Mouse (Mus musculus) MEL (cell line): ENCODE data around the gene Rhobtb1. TPM values are rescaled to one million over a fixed set of nuclear protein-coding genes. Genes with fewer than 3 reads are reported as not detected.

Source experiments
- DNase-seq: peaks from one replicate; pipeline ENCODE4 v3.0.0; 2011; ENCODE audit warnings: low read depth, low spot score
- H3K27ac ChIP-seq: 2 replicates; pipeline ENCODE4 v1.5.1; 2012; ENCODE audit warnings: low read depth, mild to moderate bottlenecking, control low read depth, low read length, moderate library complexity; ENCODE audit not compliant: control insufficient read depth
- H3K27me3 ChIP-seq, 2 experiments: fragments of 150-350 bp in 1 of 2; sonication (generic) in 1 of 2; 2 replicates each; pipeline ENCODE4 v1.6.1; 2012; ENCODE audit warnings: low read length in 2 of 2, mild to moderate bottlenecking in 2 of 2, improper control_type of control experiment in 1 of 2, moderate library complexity in 1 of 2; ENCODE audit not compliant: insufficient read depth in 2 of 2, control insufficient read depth in 1 of 2
- H3K36me3 ChIP-seq, 2 experiments: 2 replicates each; pipeline ENCODE4 v1.6.1; 2012 to 2014; ENCODE audit warnings: low read length in 2 of 2, improper control_type of control experiment in 1 of 2, inconsistent platforms in 1 of 2, mild to moderate bottlenecking in 1 of 2; ENCODE audit not compliant: insufficient read depth in 2 of 2, control insufficient read depth in 1 of 2
- H3K4me1 ChIP-seq, 2 experiments: fragments of 150-350 bp in 1 of 2; sonication (generic) in 1 of 2; 2 replicates each; pipeline ENCODE4 v1.6.1; 2012; ENCODE audit warnings: low read length in 2 of 2, improper control_type of control experiment in 1 of 2, mild to moderate bottlenecking in 1 of 2; ENCODE audit not compliant: insufficient read depth in 2 of 2, control insufficient read depth in 1 of 2
- H3K4me3 ChIP-seq, 2 experiments: fragments of 150-350 bp in 1 of 2; sonication (generic) in 1 of 2; 2 replicates each; pipeline ENCODE4 v1.5.1; 2012; ENCODE audit warnings: low read depth in 2 of 2, low read length in 2 of 2, mild to moderate bottlenecking in 2 of 2, moderate library complexity in 2 of 2, control low read depth in 1 of 2, improper control_type of control experiment in 1 of 2; ENCODE audit not compliant: control insufficient read depth in 1 of 2, insufficient read depth in 1 of 2
- H3K79me2 ChIP-seq: 2 replicates; pipeline ENCODE4 v1.6.1; 2012; ENCODE audit warnings: mild to moderate bottlenecking, low read length, moderate library complexity; ENCODE audit not compliant: control insufficient read depth, poor library complexity, insufficient read depth
- H3K9ac ChIP-seq: 2 replicates; pipeline ENCODE4 v1.6.1; 2012; ENCODE audit warnings: low read depth, mild to moderate bottlenecking, control low read depth, low read length, moderate library complexity; ENCODE audit not compliant: control insufficient read depth, poor library complexity, severe bottlenecking
- H3K9me3 ChIP-seq: fragments of 150-350 bp; sonication (generic); replicated peaks from 2 replicates; pipeline ENCODE4 v1.6.1; 2012; ENCODE audit warnings: mild to moderate bottlenecking, low read length, improper control_type of control experiment, moderate library complexity; ENCODE audit not compliant: insufficient read depth
- CHD1 ChIP-seq: IDR thresholded peaks from 2 replicates; pipeline ENCODE4 v1.6.1; 2012; ENCODE audit warnings: low read depth, mild to moderate bottlenecking, inconsistent platforms, low read length, improper control_type of control experiment
- CTCF ChIP-seq, 3 experiments: IDR thresholded peaks in 2 of 3; conservative IDR thresholded peaks in 1 of 3; 2 replicates each; pipeline ENCODE4 v1.5.1; 2011 to 2012; ENCODE audit warnings: low read length in 3 of 3, low read depth in 2 of 3, mild to moderate bottlenecking in 2 of 3, improper control_type of control experiment in 1 of 3, inconsistent platforms in 1 of 3, mixed read lengths in 1 of 3, moderate library complexity in 1 of 3; ENCODE audit not compliant: control insufficient read depth in 1 of 3, insufficient read depth in 1 of 3, poor library complexity in 1 of 3, severe bottlenecking in 1 of 3
- ELF1 ChIP-seq: IDR thresholded peaks from 2 replicates; pipeline ENCODE4 v1.6.1; 2014; ENCODE audit warnings: low read depth, mild to moderate bottlenecking, inconsistent platforms, low read length, improper control_type of control experiment, moderate library complexity
- ETS1 ChIP-seq: IDR thresholded peaks from 2 replicates; pipeline ENCODE4 v1.6.1; 2012; ENCODE audit warnings: low read depth, mild to moderate bottlenecking, inconsistent platforms, low read length, improper control_type of control experiment, moderate library complexity
- GABPA ChIP-seq: IDR thresholded peaks from 2 replicates; pipeline ENCODE4 v1.6.1; 2012; ENCODE audit warnings: low read depth, mild to moderate bottlenecking, inconsistent platforms, low read length, improper control_type of control experiment, moderate library complexity
- GATA1 ChIP-seq: IDR thresholded peaks from 2 replicates; pipeline ENCODE4 v1.6.1; 2011; ENCODE audit warnings: low read depth, low read length, improper control_type of control experiment
- HCFC1 ChIP-seq: IDR thresholded peaks from 2 replicates; pipeline ENCODE4 v1.6.1; 2012; ENCODE audit warnings: low read depth, mild to moderate bottlenecking, inconsistent platforms, low read length, improper control_type of control experiment, moderate library complexity
- JUND ChIP-seq: IDR thresholded peaks from 2 replicates; pipeline ENCODE4 v1.6.1; 2011; ENCODE audit warnings: low read depth, mild to moderate bottlenecking, improper control_type of control experiment, low read length
- KAT2A ChIP-seq: conservative IDR thresholded peaks from 2 replicates; pipeline ENCODE4 v1.6.1; 2012; ENCODE audit warnings: low read depth, low read length, improper control_type of control experiment, inconsistent platforms
- MAZ ChIP-seq: IDR thresholded peaks from 2 replicates; pipeline ENCODE4 v1.6.1; 2012; ENCODE audit warnings: low read depth, mild to moderate bottlenecking, inconsistent platforms, low read length, improper control_type of control experiment
- MEF2A ChIP-seq: IDR thresholded peaks from 2 replicates; pipeline ENCODE4 v1.6.1; 2014; ENCODE audit warnings: low read depth, mild to moderate bottlenecking, inconsistent platforms, low read length, improper control_type of control experiment; ENCODE audit not compliant: poor library complexity, insufficient replicate concordance, severe bottlenecking; ENCODE audit errors: extremely low read depth
- MYB ChIP-seq: IDR thresholded peaks from 2 replicates; pipeline ENCODE4 v1.6.1; 2011; ENCODE audit warnings: mild to moderate bottlenecking, low read depth, low read length, improper control_type of control experiment
- NRF1 ChIP-seq: IDR thresholded peaks from 2 replicates; pipeline ENCODE4 v1.6.1; 2014; ENCODE audit warnings: low read depth, mild to moderate bottlenecking, inconsistent platforms, low read length, improper control_type of control experiment, moderate library complexity; ENCODE audit not compliant: poor library complexity, insufficient read depth, severe bottlenecking
- RAD21 ChIP-seq: IDR thresholded peaks from 2 replicates; pipeline ENCODE4 v1.6.1; 2011; ENCODE audit warnings: mild to moderate bottlenecking, low read depth, low read length, improper control_type of control experiment
- RCOR1 ChIP-seq: IDR thresholded peaks from 2 replicates; pipeline ENCODE4 v1.6.1; 2012; ENCODE audit warnings: low read depth, mild to moderate bottlenecking, inconsistent platforms, low read length, improper control_type of control experiment
- SIN3A ChIP-seq: IDR thresholded peaks from 2 replicates; pipeline ENCODE4 v1.6.1; 2012; ENCODE audit warnings: low read length, improper control_type of control experiment, inconsistent platforms
- TAL1 ChIP-seq: IDR thresholded peaks from 2 replicates; pipeline ENCODE4 v1.6.1; 2012; ENCODE audit warnings: mild to moderate bottlenecking, inconsistent platforms, low read length, moderate library complexity, mixed read lengths
- TCF12 ChIP-seq: IDR thresholded peaks from 2 replicates; pipeline ENCODE4 v1.6.1; 2014; ENCODE audit warnings: low read depth, mild to moderate bottlenecking, inconsistent platforms, low read length, improper control_type of control experiment, moderate library complexity
- ZMIZ1 ChIP-seq: IDR thresholded peaks from 2 replicates; pipeline ENCODE4 v1.6.1; 2012; ENCODE audit warnings: low read depth, mild to moderate bottlenecking, inconsistent platforms, low read length, improper control_type of control experiment, moderate library complexity
- ZNF384 ChIP-seq: IDR thresholded peaks from 2 replicates; pipeline ENCODE4 v1.6.1; 2012; ENCODE audit warnings: low read depth, mild to moderate bottlenecking, inconsistent platforms, low read length, improper control_type of control experiment
- polyA plus RNA-seq, 2 experiments: library from polyadenylated mRNA; stranded (reverse) in 1 of 2; unstranded in 1 of 2; fragments of >175 nt in 1 of 2; fragments of >200 nt in 1 of 2; gene quantifications; 2 replicates each; pipeline versions ENCODE4 v1.2.1 to v1.2.4; 2012; ENCODE audit warnings: low replicate concordance in 2 of 2, low read depth in 1 of 2; ENCODE audit not compliant: insufficient read length in 2 of 2, insufficient read depth in 1 of 2, missing spikeins in 1 of 2
- total RNA-seq: library from RNA; depleted of rRNA; stranded (reverse); fragments of 300-350 nt; gene quantifications from 2 replicates; pipeline ENCODE4 v1.2.3, GENCODE M21; 2012

Gene Rhobtb1
- total and polyA plus RNA-seq, 3 experiments = not detected

GRCm38 (mm10) chr10:69160877-69161276, 9.6 kb downstream of the Rhobtb1 start:
- Histone ChIP-seq H3K36me3 (no peaks in the 10 kb centered on the region), H3K27me3 (no peaks in the 10 kb centered on the region), H3K4me3 (no peak overlapping the region), H3K9me3 (no peaks in the 10 kb centered on the region), H3K79me2 (no peaks in the 10 kb centered on the region), H3K27ac (no peak overlapping the region), H3K4me1 (no peaks in the 10 kb centered on the region), H3K9ac (no peak overlapping the region)
- DNase-seq = no peak
- no peak for TF ChIP-seq NRF1
- no peak for TF ChIP-seq HCFC1
- TF ChIP-seq GATA1 = no peak
- no peak for TF ChIP-seq ETS1
- no peak for TF ChIP-seq RAD21
- no peak for TF ChIP-seq ZMIZ1
- TF ChIP-seq MEF2A = no peak
- TF ChIP-seq MAZ = no peak
- TF ChIP-seq RCOR1 = no peak
- TF ChIP-seq KAT2A = no peak
- no peak for TF ChIP-seq CTCF (IDR thresholded peaks at IDR 0.05 in 2 of 3, conservative IDR thresholded peaks at IDR 0.05 in 1 of 3; ENCODE audit: control insufficient read depth in 1 of 3, insufficient read depth in 1 of 3, low read depth in 2 of 3, low read length in 3 of 3, poor library complexity in 1 of 3, severe bottlenecking in 1 of 3)
- no peak for TF ChIP-seq CHD1
- no peak for TF ChIP-seq ELF1
- no peak for TF ChIP-seq TCF12
- no peak for TF ChIP-seq ZNF384
- no peak for TF ChIP-seq MYB

- no peak overlapping the region for H3K27ac ChIP-seq
- H3K9me3 ChIP-seq = no peaks in the 10 kb centered on the region
- no peak for TF ChIP-seq ZNF384
- TF ChIP-seq GABPA = no peak
- no peak for TF ChIP-seq JUND
- TF ChIP-seq MAZ = no peak
- TF ChIP-seq TAL1 = no peak
- no peak for TF ChIP-seq SIN3A
- no peak for TF ChIP-seq CTCF (IDR thresholded peaks at IDR 0.05 in 2 of 3, conservative IDR thresholded peaks at IDR 0.05 in 1 of 3; ENCODE audit: control insufficient read depth in 1 of 3, insufficient read depth in 1 of 3, low read depth in 2 of 3, low read length in 3 of 3, poor library complexity in 1 of 3, severe bottlenecking in 1 of 3)
- TF ChIP-seq ETS1 = no peak
- TF ChIP-seq, all 39 proteins: peak for 0
- Histone ChIP-seq H3K27me3 (no peaks in the 10 kb centered on the region), H3K36me3 (no peaks in the 10 kb centered on the region), H3K9ac (no peak overlapping the region), H3K79me2 (no peaks in the 10 kb centered on the region), H3K4me1 (no peaks in the 10 kb centered on the region), H3K4me3 (no peak overlapping the region)
- no peak for DNase-seq
These were observed 10.3 kb downstream of the Rhobtb1 start for GRCm38 (mm10) chr10:69161503-69161902.
